Comparison of ENCODE assay signal across 8 mouse cellular contexts in the genomic region with DNA sequence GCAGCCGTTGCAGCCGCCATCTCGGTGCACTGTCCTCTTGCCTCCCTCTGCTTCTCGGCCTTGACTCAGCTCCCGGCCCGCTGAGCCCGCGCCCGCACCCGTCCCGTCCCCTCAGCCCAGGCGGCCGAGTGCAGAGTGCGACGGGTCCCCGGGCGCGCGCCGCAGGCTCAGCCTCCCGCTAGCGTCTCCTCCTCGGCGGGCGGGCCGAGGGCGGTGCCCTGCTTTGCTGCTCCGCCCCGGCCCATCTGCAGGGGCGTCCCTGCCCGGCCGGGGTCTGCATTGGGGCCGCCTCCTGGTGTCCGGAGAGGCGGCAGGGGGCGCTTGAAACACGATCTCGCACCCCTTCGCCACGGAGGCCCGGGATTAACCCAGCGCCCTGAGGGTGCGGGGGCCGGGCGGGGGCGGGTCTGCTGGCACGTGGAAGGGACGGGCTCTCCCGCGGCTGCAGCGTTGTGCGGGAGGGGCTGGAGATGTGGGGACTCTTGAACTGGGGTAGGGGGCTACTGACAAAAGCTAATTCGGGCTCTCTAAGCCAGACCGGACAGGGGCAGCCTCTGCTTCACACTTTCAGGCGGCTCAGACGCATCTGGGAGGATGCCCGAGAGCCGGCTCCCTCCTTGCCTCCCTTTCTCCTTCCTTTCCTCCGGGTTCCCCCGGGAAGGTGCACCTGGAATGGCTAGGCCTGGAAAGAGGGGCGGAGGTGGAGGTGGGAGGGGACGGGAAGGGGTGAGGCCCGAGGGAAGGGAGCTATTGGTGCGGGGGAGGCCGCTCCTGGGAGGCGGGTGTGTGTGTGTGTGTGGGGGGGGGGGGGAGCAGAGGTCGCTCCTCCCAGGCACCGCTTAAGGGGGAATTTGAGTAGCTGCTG. TPM values are rescaled to one million over a fixed set of nuclear protein-coding genes. Genes with fewer than 3 reads are reported as not detected.
DNase-seq lines count a peak whose midpoint lies in the region; ATAC-seq and TF ChIP-seq lines count a peak whose summit lies in the region.

No protein-coding gene starts in this region.

- peak overlapping the region; percentile 73 for H3K27ac ChIP-seq in MEL (ENCODE audit: control insufficient read depth, low read depth, low read length)
- H3K27ac ChIP-seq in cerebellum, adult 2 months (ENCODE audit: insufficient read depth, low read length), result peak overlapping the region; percentile 65
- peak overlapping the region; percentile 94 for H3K27ac ChIP-seq in forebrain, postnatal 0 days (ENCODE audit: low read depth, low read length)
- H3K27ac ChIP-seq in lung, postnatal 0 days (ENCODE audit: low read length), result peak overlapping the region; percentile 91

- no peaks in the 10 kb centered on the region for H3K27me3 ChIP-seq in MEL (ENCODE audit: control insufficient read depth in 1 of 2, insufficient read depth in 2 of 2, low read length in 2 of 2)
- H3K27me3 ChIP-seq in cerebellum, adult 2 months (ENCODE audit: control insufficient read depth, insufficient read depth, low read length), result no peaks in the 10 kb centered on the region
- H3K27me3 ChIP-seq in forebrain, postnatal 0 days (ENCODE audit: insufficient read depth, low read length), result no peaks in the 10 kb centered on the region
- H3K27me3 ChIP-seq in lung, postnatal 0 days (replicated peaks; ENCODE audit: insufficient read depth, low read length), result no peaks in the 10 kb centered on the region

- peak overlapping the region; percentile 80 for H3K9ac ChIP-seq in MEL (ENCODE audit: control insufficient read depth, low read depth, low read length, poor library complexity, severe bottlenecking)
- peak overlapping the region; percentile 84 for H3K9ac ChIP-seq in forebrain, postnatal 0 days
- H3K9ac ChIP-seq in lung, postnatal 0 days (replicated peaks; ENCODE audit: low read depth), result peak overlapping the region; percentile 39

- peak in 2 of 3 experiments; percentile 13 to 21; a peak in 3 of 6 replicates for TF ChIP-seq CTCF in MEL (IDR thresholded peaks at IDR 0.05 in 2 of 3, conservative IDR thresholded peaks at IDR 0.05 in 1 of 3; ENCODE audit: control insufficient read depth in 1 of 3, insufficient read depth in 1 of 3, low read depth in 2 of 3, low read length in 3 of 3, poor library complexity in 1 of 3, severe bottlenecking in 1 of 3)
- TF ChIP-seq CTCF in cerebellum, adult 2 months (IDR thresholded peaks at IDR 0.05; ENCODE audit: borderline replicate concordance, insufficient read depth, low read depth, low read length), result no peak
- peak; percentile 57 for TF ChIP-seq CTCF in forebrain, postnatal 0 days (IDR thresholded peaks at IDR 0.05; ENCODE audit: low read depth)
- peak; percentile 45 for TF ChIP-seq CTCF in lung, postnatal 0 days (IDR thresholded peaks at IDR 0.05)

- no peaks in the 10 kb centered on the region for H3K9me3 ChIP-seq in MEL (replicated peaks; ENCODE audit: insufficient read depth, low read length)
- H3K9me3 ChIP-seq in forebrain, postnatal 0 days (ENCODE audit: low read length), result no peaks in the 10 kb centered on the region
- no peaks in the 10 kb centered on the region for H3K9me3 ChIP-seq in lung, postnatal 0 days (ENCODE audit: low read length)

- H3K79me2 ChIP-seq in MEL (ENCODE audit: control insufficient read depth, insufficient read depth, low read length, poor library complexity), result peaks cover 7% of the 10 kb centered on the region

- TF ChIP-seq EP300 in MEL (IDR thresholded peaks at IDR 0.05; ENCODE audit: low read depth in 1 of 2, low read length in 2 of 2), result no peak
- no peak for TF ChIP-seq EP300 in lung, postnatal 0 days (IDR thresholded peaks at IDR 0.05)

- H3K36me3 ChIP-seq in MEL (ENCODE audit: control insufficient read depth in 1 of 2, insufficient read depth in 2 of 2, low read length in 2 of 2), result peaks cover 0 to 9% of the 10 kb centered on the region in 2 experiments; a peak in 3 of 4 replicates
- H3K36me3 ChIP-seq in forebrain, postnatal 0 days (ENCODE audit: insufficient read depth), result peaks cover 19% of the 10 kb centered on the region; the same call in 1 of the 2 replicates
- no peaks in the 10 kb centered on the region for H3K36me3 ChIP-seq in lung, postnatal 0 days (ENCODE audit: insufficient read depth, low read length)

- H3K4me3 ChIP-seq in MEL (ENCODE audit: control insufficient read depth in 1 of 2, insufficient read depth in 1 of 2, low read depth in 2 of 2, low read length in 2 of 2), result peak overlapping the region; percentile 58 to 74
- peak overlapping the region; percentile 85 for H3K4me3 ChIP-seq in cerebellum, adult 2 months (replicated peaks; ENCODE audit: insufficient read depth, low read depth, low read length)
- peak overlapping the region; percentile 69 for H3K4me3 ChIP-seq in forebrain, postnatal 0 days (ENCODE audit: low read depth, low read length)
- peak overlapping the region; percentile 64 for H3K4me3 ChIP-seq in lung, postnatal 0 days (ENCODE audit: low read depth, low read length)

- peak; percentile 73 for ATAC-seq in forebrain, postnatal 0 days
- ATAC-seq in lung, postnatal 0 days, result peak; percentile 50

- TF ChIP-seq RAD21 in MEL (IDR thresholded peaks at IDR 0.05; ENCODE audit: low read depth, low read length), result no peak

- TF ChIP-seq POLR2A in MEL (IDR thresholded peaks at IDR 0.05; ENCODE audit: control insufficient read depth in 1 of 2, insufficient read depth in 1 of 2, low read depth in 1 of 2, low read length in 2 of 2, poor library complexity in 1 of 2), result peak in 1 of 2 experiments; percentile 83; a peak in 3 of 4 replicates
- peak; percentile 58 for TF ChIP-seq POLR2A in cerebellum, adult 2 months (IDR thresholded peaks at IDR 0.05; ENCODE audit: borderline replicate concordance, insufficient read depth, low read length)

- peaks cover 0 to 17% of the 10 kb centered on the region in 2 experiments; a peak in 3 of 4 replicates for H3K4me1 ChIP-seq in MEL (ENCODE audit: control insufficient read depth in 1 of 2, insufficient read depth in 2 of 2, low read length in 2 of 2)
- peaks cover 17% of the 10 kb centered on the region for H3K4me1 ChIP-seq in cerebellum, adult 2 months (ENCODE audit: control insufficient read depth, insufficient read depth, low read length)
- H3K4me1 ChIP-seq in forebrain, postnatal 0 days (ENCODE audit: insufficient read depth), result peaks cover 14% of the 10 kb centered on the region
- H3K4me1 ChIP-seq in lung, postnatal 0 days (ENCODE audit: insufficient read depth, low read depth, low read length), result peaks cover 15% of the 10 kb centered on the region; the same call in 1 of the 2 replicates

- WGBS in cerebellum, adult 2 months, result under 1% methylated on average over 68 of the region's 68 CpGs
- WGBS in forebrain, postnatal 0 days, result 2% methylated on average over 63 of the region's 68 CpGs
- WGBS in lung, postnatal 0 days, result 0% methylated on average over 46 of the region's 68 CpGs

- peak; percentile 85 for DNase-seq in MEL (ENCODE audit: low read depth, low spot score)
- DNase-seq in cerebellum, adult 2 months, result peak; percentile 79 to 85
- DNase-seq in forebrain, postnatal 0 days, result peak; percentile 85
- peak; percentile 80 for DNase-seq in heart, postnatal 4 days
- DNase-seq in layer of hippocampus, postnatal 10 days (ENCODE audit: low spot score in 2 of 2), result peak; percentile 77 to 86
- peak; percentile 83 for DNase-seq in lung, postnatal 0 days (ENCODE audit: low spot score)
- peak; percentile 88 for DNase-seq in ovary, postnatal 36 days (ENCODE audit: low spot score)
- peak; percentile 81 for DNase-seq in thymus, postnatal 25 days

- H3K4me2 ChIP-seq in forebrain, postnatal 0 days (ENCODE audit: low read depth), result peak overlapping the region; percentile 84
- peak overlapping the region; percentile 87 for H3K4me2 ChIP-seq in lung, postnatal 0 days (replicated peaks; ENCODE audit: low read depth, low read length)

RNA-seq across cellular contexts. Expression of a gene that starts 1.3 kb away (rescaled TPM):
- 174 and 180 TPM in 2 replicates for total RNA-seq in MEL (2012; rRNA removed)
- 10 to 100 TPM in 1 of 2 experiments, not detected in 1; 95.4 TPM for polyA plus RNA-seq in MEL (2012; ENCODE audit: insufficient read depth in 1 of 2, insufficient read length in 2 of 2, low read depth in 1 of 2, low replicate concordance in 2 of 2, missing spikeins in 1 of 2)
- 38.6 and 41.2 TPM in 2 replicates for polyA plus RNA-seq in cerebellum, adult 2 months (2012; rRNA removed)
- total RNA-seq in forebrain, postnatal 0 days (2014; rRNA removed), result 43.7 and 55.3 TPM in 2 replicates
- polyA plus RNA-seq in forebrain, postnatal 0 days (2015; fragmentation: Nextera tagmentation; extraction: Ambion mirVana), result 87.4 and 103 TPM in 2 replicates
- total RNA-seq in heart, postnatal 4 days (2021), result 10 to 100 TPM; 15.6 to 16.7 TPM
- total RNA-seq in layer of hippocampus, postnatal 10 days (2021), result 10 to 100 TPM; 23.2 to 27.7 TPM
- polyA plus RNA-seq in lung, postnatal 0 days (2015; fragmentation: Nextera tagmentation; extraction: Ambion mirVana), result 37.5 and 48.2 TPM in 2 replicates

RNA-seq across cellular contexts. Expression of a gene that starts 1.3 kb away (rescaled TPM):
- 3.6 and 5.4 TPM in 2 replicates for total RNA-seq in MEL (2012; rRNA removed)
- 1 to 10 TPM in 1 of 2 experiments, not detected in 1; 9.4 TPM for polyA plus RNA-seq in MEL (2012; ENCODE audit: insufficient read depth in 1 of 2, insufficient read length in 2 of 2, low read depth in 1 of 2, low replicate concordance in 2 of 2, missing spikeins in 1 of 2)
- 94.4 and 97.2 TPM in 2 replicates for polyA plus RNA-seq in cerebellum, adult 2 months (2012; rRNA removed)
- total RNA-seq in forebrain, postnatal 0 days (2014; rRNA removed), result 41.9 and 47.9 TPM in 2 replicates
- polyA plus RNA-seq in forebrain, postnatal 0 days (2015; fragmentation: Nextera tagmentation; extraction: Ambion mirVana), result 10.7 and 14.1 TPM in 2 replicates
- total RNA-seq in heart, postnatal 4 days (2021), result 1 to 10 TPM; 3.2 to 4.5 TPM
- 10 to 100 TPM; 41.4 to 50.7 TPM for total RNA-seq in layer of hippocampus, postnatal 10 days (2021)
- polyA plus RNA-seq in lung, postnatal 0 days (2015; fragmentation: Nextera tagmentation; extraction: Ambion mirVana), result 1.8 and 1.9 TPM in 2 replicates

RNA-seq across cellular contexts. Expression of a gene that starts 16.7 kb away (rescaled TPM):
- total RNA-seq in MEL (2012; rRNA removed), result not detected in 2 replicates
- polyA plus RNA-seq in MEL (2012; ENCODE audit: insufficient read depth in 1 of 2, insufficient read length in 2 of 2, low read depth in 1 of 2, low replicate concordance in 2 of 2, missing spikeins in 1 of 2), result not detected
- polyA plus RNA-seq in cerebellum, adult 2 months (2012; rRNA removed), result 60.1 and 71.4 TPM in 2 replicates
- total RNA-seq in forebrain, postnatal 0 days (2014; rRNA removed), result 15.8 and 15.9 TPM in 2 replicates
- 3.4 and 3.6 TPM in 2 replicates for polyA plus RNA-seq in forebrain, postnatal 0 days (2015; fragmentation: Nextera tagmentation; extraction: Ambion mirVana)
- 1 to 10 TPM; 1.6 to 1.9 TPM for total RNA-seq in heart, postnatal 4 days (2021)
- total RNA-seq in layer of hippocampus, postnatal 10 days (2021), result 10 to 100 TPM; 25.1 TPM
- polyA plus RNA-seq in lung, postnatal 0 days (2015; fragmentation: Nextera tagmentation; extraction: Ambion mirVana), result 1.5 and 1.7 TPM in 2 replicates

RNA-seq across cellular contexts. Expression of a gene that starts 18.1 kb away (rescaled TPM):
- not detected in 2 replicates for total RNA-seq in MEL (2012; rRNA removed)
- polyA plus RNA-seq in MEL (2012; ENCODE audit: insufficient read depth in 1 of 2, insufficient read length in 2 of 2, low read depth in 1 of 2, low replicate concordance in 2 of 2, missing spikeins in 1 of 2), result not detected
- 15.8 and 19.6 TPM in 2 replicates for polyA plus RNA-seq in cerebellum, adult 2 months (2012; rRNA removed)
- total RNA-seq in forebrain, postnatal 0 days (2014; rRNA removed), result 0.69 and 1.0 TPM in 2 replicates
- 0.51 and 0.52 TPM in 2 replicates for polyA plus RNA-seq in forebrain, postnatal 0 days (2015; fragmentation: Nextera tagmentation; extraction: Ambion mirVana)
- under 1 TPM in 1 of 2 experiments, not detected in 1; 0.27 TPM for total RNA-seq in heart, postnatal 4 days (2021)
- total RNA-seq in layer of hippocampus, postnatal 10 days (2021), result 1 to 10 TPM; 3.7 to 4.3 TPM
- polyA plus RNA-seq in lung, postnatal 0 days (2015; fragmentation: Nextera tagmentation; extraction: Ambion mirVana), result 0.54 and 0.81 TPM in 2 replicates

RNA-seq across cellular contexts. Expression of a gene that starts 23.2 kb away (rescaled TPM):
- not detected in 2 replicates for total RNA-seq in MEL (2012; rRNA removed)
- not detected for polyA plus RNA-seq in MEL (2012; ENCODE audit: insufficient read depth in 1 of 2, insufficient read length in 2 of 2, low read depth in 1 of 2, low replicate concordance in 2 of 2, missing spikeins in 1 of 2)
- polyA plus RNA-seq in cerebellum, adult 2 months (2012; rRNA removed), result 123 and 137 TPM in 2 replicates
- total RNA-seq in forebrain, postnatal 0 days (2014; rRNA removed), result 169 and 200 TPM in 2 replicates
- 81.6 and 89.9 TPM in 2 replicates for polyA plus RNA-seq in forebrain, postnatal 0 days (2015; fragmentation: Nextera tagmentation; extraction: Ambion mirVana)
- total RNA-seq in heart, postnatal 4 days (2021), result 10 to 100 TPM in 1 of 2 experiments, 1 to 10 TPM in 1; 10.0 to 13.8 TPM
- total RNA-seq in layer of hippocampus, postnatal 10 days (2021), result 100 to 1,000 TPM; 298 to 325 TPM
- 8.4 and 8.9 TPM in 2 replicates for polyA plus RNA-seq in lung, postnatal 0 days (2015; fragmentation: Nextera tagmentation; extraction: Ambion mirVana)

Comparison
In these comparisons a context has a peak if more than half of its experiments do, and no peak if none do; other contexts are left out.
1. Peak in every context shown above with its lines: DNase-seq, ATAC-seq, H3K4me3 ChIP-seq and H3K27ac ChIP-seq.